Mouse (Mus musculus): Measurements from ENCODE around the gene Krt81.

- TF ChIP-seq TAL1 (IDR thresholded peaks at IDR 0.05; ENCODE audit: low read length), result no peak
- no peak for TF ChIP-seq GATA1 (IDR thresholded peaks at IDR 0.05; ENCODE audit: low read length)
Measured at GRCm38 (mm10) chr15:101479007-101479665, 15.6 kb upstream of the Krt81 start.
